Mouse (Mus musculus) lung, postnatal 0 days (tissue): ENCODE measurements around the gene Peli3.
A peak's percentile ranks its signal among the peaks of the same experiment; 100 is the strongest.

Source experiments
- CTCF ChIP-seq: IDR thresholded peaks from 2 replicates; pipeline ENCODE4 v1.5.1; 2016; ENCODE audit warnings: antibody characterized with exemption, mild to moderate bottlenecking
- EP300 ChIP-seq: IDR thresholded peaks from 2 replicates; pipeline ENCODE4 v1.6.1; 2016; ENCODE audit warnings: antibody characterized with exemption, mild to moderate bottlenecking, control low read depth

DNA sequence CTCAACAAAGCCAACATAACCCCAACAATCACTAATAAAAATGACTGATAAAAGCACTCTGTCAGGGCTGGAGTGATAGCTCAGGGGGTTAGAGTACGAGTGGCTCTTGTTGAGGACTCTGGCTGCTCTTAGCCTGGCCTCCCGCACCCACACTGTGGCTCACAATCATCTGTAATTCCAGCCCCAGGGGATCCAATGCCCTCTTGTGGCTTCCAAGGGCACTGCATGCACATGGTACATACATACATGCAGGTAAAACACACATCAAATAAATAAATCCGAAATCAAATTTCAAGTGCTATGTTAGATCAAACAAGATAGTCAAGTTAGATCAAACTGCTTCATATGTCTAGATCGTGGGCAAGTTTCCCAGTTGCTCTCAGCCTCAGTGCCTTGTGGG is 34.8 kb downstream of the Peli3 start:
- peak; percentile 73 for TF ChIP-seq CTCF
- TF ChIP-seq EP300 = no peak
